Mouse (Mus musculus) ES-E14 (cell line): ENCODE measurements around the gene Kansl3.

Experiments used
- HCFC1 ChIP-seq: IDR thresholded peaks from 2 replicates; pipeline ENCODE4 v1.6.1; 2012; ENCODE audit warnings: low read length, inconsistent platforms, borderline replicate concordance; ENCODE audit not compliant: insufficient read depth
- MAFK ChIP-seq: IDR thresholded peaks from 2 replicates; pipeline ENCODE4 v1.6.1; 2014; ENCODE audit warnings: mild to moderate bottlenecking, low read depth, low read length, inconsistent platforms; ENCODE audit not compliant: insufficient read depth
- ZC3H11A ChIP-seq: IDR thresholded peaks from 2 replicates; pipeline ENCODE4 v1.6.1; 2012; ENCODE audit warnings: low read depth, mild to moderate bottlenecking, inconsistent platforms, low read length, borderline replicate concordance

- no peak for TF ChIP-seq ZC3H11A
- TF ChIP-seq HCFC1, result no peak
- TF ChIP-seq MAFK, result no peak
These were observed 35.5 kb upstream of the Kansl3 start for GRCm38 (mm10) chr1:36404531-36404930.
